ENCODE assay signal across 13 mouse cellular contexts in the genomic region with DNA sequence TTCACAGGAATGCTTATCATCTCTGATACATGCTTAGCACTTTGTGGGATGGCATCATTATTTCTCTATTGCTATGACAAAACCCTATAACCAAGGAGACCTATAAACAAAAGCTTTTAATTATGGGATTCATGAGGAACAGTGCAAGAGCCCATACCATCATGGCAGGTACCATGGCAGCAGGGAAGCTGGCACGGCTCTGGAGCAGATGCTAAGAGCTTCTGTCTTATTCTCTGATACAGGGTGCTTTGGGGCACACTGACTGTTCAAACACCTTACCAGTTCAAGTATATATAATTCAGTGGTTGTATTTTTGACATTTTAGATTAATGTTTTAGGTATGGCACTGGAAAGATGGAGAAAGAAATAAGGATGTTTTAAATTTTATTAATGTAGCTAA.
DNase-seq lines count a peak whose midpoint lies in the region.
"Had no signal": no experiment of that assay in that cellular context is flagged by ENCODE, and none has a peak within 500 bp of the region (broad histone marks: within the 10 kb centered on the region; RNA-seq: fewer than 3 reads in every experiment).

No protein-coding gene starts in this region.

- intact Hi-C loops in left cerebral cortex, postnatal 14 days (cut with DNase I): no loop called here

- peak; percentile 31 for DNase-seq in brain, adult 2 months (ENCODE audit: low read depth, low spot score)
- peak; percentile 23 for DNase-seq in cerebellum, adult 11 months
- DNase-seq in cerebellum, adult 9-10 months: peak; percentile 52
- peak; percentile 19 to 49 for DNase-seq in cerebellum, postnatal 25 days
- DNase-seq in spleen, adult 18-20 months: no peak
- no peak for DNase-seq in thymus, postnatal 4 days
- DNase-seq in left cerebral cortex, postnatal 14 days (ENCODE audit: low spot score in 2 of 2): no peak
- DNase-seq: adrenal gland, adult 2 months; adrenal gland, postnatal 25 days; gastrocnemius, postnatal 14 days; heart, adult 2 months; heart, postnatal 14 days; kidney, adult 11 months had no signal

Comparison
In these comparisons a context has a peak if more than half of its experiments do, and no peak if none do; other contexts are left out.
1. DNase-seq: peak in brain, adult 2 months (single experiment), cerebellum, adult 11 months (single experiment), cerebellum, adult 9-10 months (single experiment) and cerebellum, postnatal 25 days (2 of 2); none in spleen, adult 18-20 months (0 of 2), thymus, postnatal 4 days (single experiment) and left cerebral cortex, postnatal 14 days (0 of 2).